Mouse (Mus musculus): Measurements from ENCODE around the gene Cog1. TPM values are rescaled to one million over a fixed set of nuclear protein-coding genes. Genes with fewer than 3 reads are reported as not detected.

Gene Cog1
- polyA plus RNA-seq, 1 experiment = 49.9 TPM

DNA sequence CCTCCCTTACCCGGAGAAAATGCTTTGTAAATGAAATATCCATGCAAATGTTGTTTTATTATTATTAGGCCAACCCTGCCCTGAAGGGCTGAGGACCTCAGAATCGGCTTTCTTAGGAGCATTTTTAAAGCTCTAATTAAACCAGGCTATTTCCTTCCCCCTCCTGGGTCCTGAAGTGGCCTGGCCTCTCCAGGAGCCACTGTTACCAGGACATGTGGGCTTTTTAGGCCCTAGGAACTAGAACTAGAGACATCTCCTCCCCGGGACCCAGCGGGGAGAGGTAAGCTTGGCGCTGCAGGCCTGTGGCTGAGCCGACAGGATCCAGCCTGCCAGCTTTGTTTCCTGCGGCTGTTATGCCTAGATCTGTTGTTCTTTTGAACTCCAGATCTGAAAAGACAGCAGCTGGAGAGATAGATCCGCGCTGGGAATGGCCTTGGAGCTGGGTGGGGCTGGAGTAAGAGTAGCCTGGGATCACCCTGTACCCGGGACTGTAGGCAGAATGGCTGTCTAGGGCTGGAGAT is 61.3 kb downstream of the Cog1 start:
- no peak overlapping the region for H3K27ac ChIP-seq (ENCODE audit: insufficient read depth, low read depth, low read length)
- H3K4me3 ChIP-seq (ENCODE audit: insufficient read depth, low read length) = no peak overlapping the region
- TF ChIP-seq CTCF (IDR thresholded peaks at IDR 0.05; ENCODE audit: low read depth, low read length) (no peak), POLR2A (IDR thresholded peaks at IDR 0.05; ENCODE audit: borderline replicate concordance, low read depth, low read length) (no peak)
- peaks cover 7% of the 10 kb centered on the region for H3K4me1 ChIP-seq (ENCODE audit: control insufficient read depth, insufficient read depth, low read length)

DNA sequence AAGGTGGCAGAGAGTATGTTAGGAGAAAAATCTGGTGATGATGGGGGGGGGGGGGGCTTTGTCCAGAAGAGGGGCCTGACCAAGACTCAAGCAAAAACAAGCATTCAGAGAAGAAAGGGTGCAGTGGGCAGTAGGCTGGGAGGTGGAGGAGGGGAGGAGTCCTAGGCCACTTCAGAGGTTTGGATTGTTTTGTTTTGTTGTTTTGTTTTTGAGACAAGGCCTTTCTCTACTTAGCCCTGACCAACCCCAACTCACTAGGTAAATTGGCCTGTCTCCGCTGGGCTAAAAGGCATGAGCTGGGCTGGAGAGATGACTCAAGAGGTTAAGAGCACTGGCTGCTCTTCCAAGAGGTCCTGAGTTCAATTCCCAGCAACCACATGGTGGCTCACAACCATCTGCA is 62.1 kb downstream of the Cog1 start:
- H3K4me3 ChIP-seq (ENCODE audit: insufficient read depth, low read length) = no peak overlapping the region
- no peak overlapping the region for H3K27ac ChIP-seq (ENCODE audit: insufficient read depth, low read depth, low read length)
- TF ChIP-seq POLR2A (IDR thresholded peaks at IDR 0.05; ENCODE audit: borderline replicate concordance, low read depth, low read length) (no peak), CTCF (IDR thresholded peaks at IDR 0.05; ENCODE audit: low read depth, low read length) (no peak)
- peaks cover 7% of the 10 kb centered on the region for H3K4me1 ChIP-seq (ENCODE audit: control insufficient read depth, insufficient read depth, low read length)

DNA sequence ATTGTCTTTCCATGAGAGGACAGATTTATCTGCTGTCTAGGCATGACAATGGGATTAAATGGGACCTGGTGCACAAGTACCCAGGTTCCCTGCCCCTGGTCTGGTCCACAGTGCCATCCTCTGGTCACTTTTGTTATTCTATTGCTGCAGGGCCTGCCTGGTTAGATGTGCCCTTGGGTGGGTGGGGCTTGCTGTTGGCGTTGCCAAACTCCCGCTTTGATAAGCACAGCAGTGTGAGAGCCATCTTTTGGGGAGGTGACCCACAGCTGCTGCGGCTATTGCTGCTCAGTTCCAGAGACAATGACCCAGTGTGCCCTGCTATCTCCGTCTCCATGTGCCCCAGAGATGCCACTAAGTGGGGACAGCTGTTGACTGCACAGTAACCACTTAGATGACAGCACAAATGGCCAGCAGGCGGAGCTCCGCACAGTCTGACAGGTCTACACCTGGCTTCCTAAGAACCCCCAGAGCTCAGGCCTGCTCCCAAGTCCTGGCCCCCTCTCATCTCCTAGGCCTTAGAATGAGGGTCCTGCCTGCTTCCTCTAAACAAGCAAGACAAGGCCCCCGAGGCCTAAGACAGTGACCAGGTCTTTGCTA is 66.2 kb downstream of the Cog1 start:
- H3K4me1 ChIP-seq (ENCODE audit: control insufficient read depth, insufficient read depth, low read length) = peaks cover 7% of the 10 kb centered on the region
- TF ChIP-seq POLR2A (IDR thresholded peaks at IDR 0.05; ENCODE audit: borderline replicate concordance, low read depth, low read length) = no peak
- no peak for TF ChIP-seq CTCF (IDR thresholded peaks at IDR 0.05; ENCODE audit: low read depth, low read length)
- H3K4me3 ChIP-seq (ENCODE audit: insufficient read depth, low read length) = no peak overlapping the region
- H3K27ac ChIP-seq (ENCODE audit: insufficient read depth, low read depth, low read length) = no peak overlapping the region

DNA sequence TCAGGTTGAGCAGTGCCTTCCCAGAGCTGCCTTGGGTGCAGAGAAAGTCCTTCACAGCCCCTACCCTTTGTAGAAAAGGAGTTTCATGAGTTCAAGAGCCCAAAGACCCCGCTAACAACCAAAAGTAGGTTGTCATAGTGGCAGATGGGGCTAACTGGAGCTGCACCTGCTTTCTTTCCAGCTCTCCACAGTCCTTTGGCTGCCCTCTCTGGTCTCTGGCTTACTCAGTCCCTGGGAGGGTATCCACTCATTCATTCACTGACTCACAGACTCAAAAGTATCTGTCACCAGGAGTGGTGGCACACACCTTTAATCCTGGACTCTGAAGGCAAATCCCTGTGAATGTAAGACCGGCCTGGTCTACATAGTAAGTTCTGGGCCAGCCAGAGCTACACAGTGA is 67.2 kb downstream of the Cog1 start:
- no peak overlapping the region for H3K27ac ChIP-seq (ENCODE audit: insufficient read depth, low read depth, low read length)
- H3K4me3 ChIP-seq (ENCODE audit: insufficient read depth, low read length) = no peak overlapping the region
- TF ChIP-seq POLR2A (IDR thresholded peaks at IDR 0.05; ENCODE audit: borderline replicate concordance, low read depth, low read length) (no peak), CTCF (IDR thresholded peaks at IDR 0.05; ENCODE audit: low read depth, low read length) (no peak)
- peaks cover 7% of the 10 kb centered on the region for H3K4me1 ChIP-seq (ENCODE audit: control insufficient read depth, insufficient read depth, low read length)

Other genes with a start within 250 kb of the Cog1 start
- not detected in 2 replicates for gene Sstr2, start 29.8 kb upstream of the Cog1 start, polyA plus RNA-seq (2012; ENCODE audit: insufficient read depth, insufficient read length, missing spikeins)
- gene Slc39a11, start 910 bp downstream of the Cog1 start, polyA plus RNA-seq (2012; ENCODE audit: insufficient read depth, insufficient read length, missing spikeins) = 17.7 and 24.3 TPM in 2 replicates
- gene Fam104a, start 35.0 kb downstream of the Cog1 start, polyA plus RNA-seq (2012; ENCODE audit: insufficient read depth, insufficient read length, missing spikeins) = 24.3 and 24.7 TPM in 2 replicates
- 8.2 and 11.4 TPM in 2 replicates for gene D11Wsu47e, start 35.2 kb downstream of the Cog1 start, polyA plus RNA-seq (2012; ENCODE audit: insufficient read depth, insufficient read length, missing spikeins)
- gene Cpsf4l, start 60.8 kb downstream of the Cog1 start, polyA plus RNA-seq (2012; ENCODE audit: insufficient read depth, insufficient read length, missing spikeins) = not detected in 2 replicates
- gene Cdc42ep4, start 102.7 kb downstream of the Cog1 start, polyA plus RNA-seq (2012; ENCODE audit: insufficient read depth, insufficient read length, missing spikeins) = 18.3 and 20.9 TPM in 2 replicates

Data from bone marrow macrophage, adult 2 months (primary cell).